Mouse (Mus musculus) heart, adult 8-10 months (tissue): ENCODE measurements around the gene Mllt3. TPM values are rescaled to one million over a fixed set of nuclear protein-coding genes. Genes with fewer than 3 reads are reported as not detected.

Source experiments
- DNase-seq: peaks from one replicate; pipeline ENCODE4 v3.0.0; 2022; ENCODE audit warnings: low spot score
- total RNA-seq, 4 experiments: library from RNA; stranded (reverse); gene quantifications; 2 replicates each; pipeline ENCODE4 v1.2.4; 2022

The Mllt3 gene
- total RNA-seq, 4 experiments from 2014 or later: 14.6 to 17.5 (median 15.6) TPM

DNA sequence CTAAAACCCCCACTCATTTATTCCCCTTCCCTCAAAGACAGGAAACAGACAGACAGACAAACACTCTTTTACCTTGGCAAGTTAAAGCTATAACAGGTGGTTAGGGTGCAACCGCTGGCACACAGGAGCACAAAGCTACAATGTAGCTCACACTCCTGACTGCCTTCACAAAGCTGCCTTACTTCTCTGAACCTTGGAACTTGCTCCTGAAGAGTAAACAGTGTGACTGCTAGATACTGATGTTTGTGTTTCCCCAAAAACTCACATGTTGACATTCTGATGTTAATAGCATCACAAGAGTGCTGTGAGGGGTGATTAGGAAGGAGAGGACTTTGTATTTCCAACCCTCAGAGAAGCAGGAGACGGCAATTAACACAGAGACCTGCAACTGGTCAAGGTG, 151.6 kb downstream of the Mllt3 start:
- DNase-seq: no peak

GRCm38 (mm10) chr4:87880297-87880696, 152.9 kb downstream of the Mllt3 start:
- DNase-seq: no peak

GRCm38 (mm10) chr4:87878701-87879100, 154.5 kb downstream of the Mllt3 start:
- no peak for DNase-seq

- no peak for DNase-seq
These were observed 162.6 kb downstream of the Mllt3 start for GRCm38 (mm10) chr4:87870563-87870962.

- no peak for DNase-seq
These were observed 166.6 kb downstream of the Mllt3 start for GRCm38 (mm10) chr4:87866564-87866963.

DNA sequence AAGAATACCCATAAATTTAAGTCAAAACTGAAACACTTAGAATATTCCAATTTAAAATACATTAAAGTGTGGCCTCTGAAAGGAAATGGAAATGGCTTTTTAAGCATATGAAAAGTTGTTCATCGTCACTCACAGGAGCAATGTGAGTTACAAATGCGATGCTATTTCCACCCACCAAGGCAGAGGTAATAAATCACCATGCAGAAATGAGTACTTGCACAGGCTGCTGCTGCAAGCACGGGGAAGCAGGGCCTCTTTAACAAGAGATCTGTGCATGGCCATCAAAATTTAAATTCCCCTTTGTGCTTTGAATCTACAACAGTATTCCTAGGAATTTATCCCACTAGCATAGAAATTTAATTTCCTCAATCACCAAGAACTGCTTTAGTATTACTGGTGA, 167.3 kb downstream of the Mllt3 start:
- no peak for DNase-seq

DNA sequence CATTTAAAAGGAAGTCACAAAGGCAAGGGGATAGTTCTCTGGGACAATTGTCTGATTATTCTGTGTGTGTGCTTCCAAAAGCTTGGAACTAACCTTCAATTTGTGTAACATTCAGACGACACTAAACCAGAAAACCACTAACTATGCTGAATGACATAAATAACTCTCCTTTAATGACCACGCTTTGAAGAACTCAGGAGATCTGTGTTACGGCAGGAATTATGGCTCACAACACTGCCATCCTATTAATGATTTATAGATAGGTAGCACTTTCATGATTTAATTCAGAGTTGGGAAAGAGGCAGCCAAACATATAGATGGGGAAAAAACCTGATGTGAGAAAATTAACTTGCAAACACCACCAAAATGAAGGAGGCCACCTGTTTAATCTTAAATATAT, 168.1 kb downstream of the Mllt3 start:
- no peak for DNase-seq

DNA sequence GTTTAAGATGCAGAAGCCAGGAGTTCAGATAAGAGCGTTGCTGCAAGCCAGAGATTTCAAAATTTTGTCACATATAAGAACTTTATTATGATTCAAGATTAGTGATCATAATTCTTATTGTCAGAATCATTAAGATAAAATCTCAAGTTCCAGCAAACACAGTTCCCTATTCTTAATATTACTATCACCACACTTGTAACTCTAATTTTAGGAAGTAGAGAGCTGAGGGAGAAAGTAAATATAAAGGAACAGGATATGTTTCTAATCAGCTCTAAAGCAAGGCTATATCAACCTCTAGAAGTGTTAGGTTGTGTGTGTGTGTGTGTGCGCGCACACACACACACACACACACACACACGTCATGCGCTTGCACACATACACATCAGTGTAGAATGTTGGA, 170.0 kb downstream of the Mllt3 start:
- DNase-seq: no peak

DNA sequence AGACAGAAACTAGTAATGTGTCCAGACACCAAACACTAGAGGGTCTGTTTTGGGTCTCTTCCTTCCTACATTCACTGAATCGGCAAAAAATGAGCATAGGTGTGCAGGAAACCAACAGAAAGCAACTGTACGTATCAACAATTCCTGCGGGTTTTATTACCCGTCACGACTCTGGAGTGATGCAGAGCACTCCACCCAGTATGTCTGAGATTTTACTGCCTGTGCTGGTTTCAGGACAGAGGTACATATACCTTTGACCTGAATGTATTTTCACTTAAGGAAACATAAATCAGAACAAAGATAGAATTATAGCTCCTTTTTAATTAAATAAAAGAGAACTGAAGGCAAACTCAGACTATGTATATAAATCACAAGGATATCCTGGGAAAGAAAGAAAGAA, 172.4 kb downstream of the Mllt3 start:
- no peak for DNase-seq

DNA sequence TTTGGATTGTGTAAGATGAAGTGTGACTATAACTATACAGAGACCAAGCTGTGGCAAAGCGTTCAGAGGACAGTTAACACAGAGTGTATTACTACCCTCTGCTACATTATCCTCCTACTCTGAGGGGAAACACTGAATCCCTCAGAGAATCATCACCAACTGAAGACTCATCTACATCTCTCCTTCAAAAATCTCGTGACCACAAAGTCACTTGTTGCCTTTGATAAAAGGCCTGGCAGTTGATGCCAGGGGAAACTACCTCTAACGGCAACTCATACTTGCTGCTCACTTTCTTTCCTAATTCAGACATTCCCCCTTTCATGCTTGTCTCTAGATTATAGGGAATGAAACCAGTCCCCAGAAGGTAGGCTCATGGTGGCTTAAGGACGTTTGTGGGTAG, 174.0 kb downstream of the Mllt3 start:
- no peak for DNase-seq

GRCm38 (mm10) chr4:87857982-87858381, 175.2 kb downstream of the Mllt3 start:
- DNase-seq: no peak

DNA sequence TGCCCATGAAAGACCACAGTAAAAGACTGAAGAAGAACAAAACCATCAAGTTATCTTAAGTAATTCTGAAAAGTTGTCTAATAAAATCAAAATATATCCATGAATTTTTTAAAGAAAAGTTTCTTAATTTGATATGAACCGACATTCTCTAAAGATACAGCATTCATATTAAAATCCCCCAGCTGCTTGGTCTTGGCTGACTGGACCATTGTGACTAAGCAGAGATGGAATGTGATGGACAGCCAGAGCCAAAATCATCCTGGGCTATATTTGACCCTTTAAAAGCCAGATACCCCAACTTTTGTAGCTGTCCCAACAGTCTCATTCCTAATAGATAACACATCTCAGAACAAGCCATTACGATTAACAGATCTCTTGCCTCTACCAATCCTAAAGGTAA, 180.7 kb downstream of the Mllt3 start:
- DNase-seq: peak; percentile 31

DNA sequence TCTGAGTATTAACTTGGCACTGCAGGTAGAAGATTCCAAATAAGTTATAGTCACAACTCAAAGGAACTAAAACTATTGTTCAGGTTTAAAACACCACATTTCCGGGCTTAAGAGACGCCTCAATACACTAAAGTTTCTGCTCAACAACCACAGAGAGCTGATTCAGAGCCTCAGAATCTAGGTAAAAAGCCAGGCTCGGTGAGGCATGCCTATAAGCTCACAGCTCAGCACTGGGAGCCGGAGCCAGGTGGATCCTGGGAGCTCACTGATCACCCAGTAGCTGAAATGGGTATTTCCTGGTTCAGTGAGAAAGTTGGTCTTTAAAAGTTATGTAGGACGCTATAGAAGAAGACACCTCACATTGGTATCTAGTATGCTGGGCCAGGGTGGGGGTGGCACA, 183.1 kb downstream of the Mllt3 start:
- DNase-seq: no peak

GRCm38 (mm10) chr4:87844668-87845210, 188.4 kb downstream of the Mllt3 start:
- no peak for DNase-seq

DNA sequence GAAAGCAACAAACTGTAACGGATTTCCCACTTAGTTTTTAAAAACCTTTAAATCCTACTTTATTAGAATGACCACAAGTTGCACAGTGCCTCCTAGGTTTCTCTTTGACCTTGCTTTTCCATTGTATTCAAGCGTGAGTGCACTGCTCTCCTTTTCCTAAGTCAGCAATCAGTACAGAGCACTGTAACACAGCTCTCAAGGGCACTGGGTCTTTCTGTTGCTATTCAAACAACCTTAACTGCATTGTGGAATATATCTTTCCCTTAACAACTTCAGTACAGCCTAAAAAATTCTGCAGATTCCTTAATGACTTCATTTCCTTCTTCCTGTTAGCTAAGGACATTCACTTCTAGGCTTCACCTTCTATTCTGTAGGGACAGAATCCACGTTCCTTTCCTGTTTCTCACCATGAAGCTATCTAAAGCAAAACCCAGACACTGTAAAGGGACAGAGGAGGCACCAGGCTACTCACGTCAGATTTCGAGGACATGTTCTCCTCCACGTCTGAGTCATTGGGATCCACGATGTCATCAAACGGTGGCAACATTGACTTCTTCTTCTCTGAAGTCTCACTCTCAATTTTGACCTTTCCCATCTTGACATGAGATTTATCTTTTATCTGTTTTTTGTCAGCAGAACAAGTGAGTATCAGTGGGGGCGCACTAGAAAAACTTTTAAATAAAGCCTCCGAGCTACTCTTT, 192.8 kb downstream of the Mllt3 start:
- no peak for DNase-seq

- DNase-seq: no peak
These were observed 194.4 kb downstream of the Mllt3 start for GRCm38 (mm10) chr4:87838716-87839115.

GRCm38 (mm10) chr4:87837471-87838361, 195.4 kb downstream of the Mllt3 start:
- DNase-seq: no peak

GRCm38 (mm10) chr4:87836257-87836656, 196.9 kb downstream of the Mllt3 start:
- DNase-seq: no peak

DNA sequence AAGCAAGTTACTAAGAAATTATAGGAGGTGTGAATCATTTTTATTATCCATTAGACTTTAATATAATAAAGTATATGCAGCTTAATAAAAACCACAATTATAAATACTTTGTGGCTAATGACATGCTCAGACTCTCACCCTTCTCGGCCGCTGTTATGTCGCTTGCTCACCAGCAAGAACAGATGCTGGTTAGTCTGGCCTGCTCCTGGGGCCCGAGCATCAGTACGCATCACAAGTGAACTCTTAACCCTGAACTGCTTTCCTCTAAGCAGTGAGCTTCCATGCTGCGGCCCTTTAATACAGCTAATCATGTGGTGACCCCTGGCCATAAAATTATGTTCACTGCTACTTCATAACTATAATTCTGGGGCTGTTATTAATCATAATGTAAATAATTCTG, 198.0 kb downstream of the Mllt3 start:
- DNase-seq: no peak

DNA sequence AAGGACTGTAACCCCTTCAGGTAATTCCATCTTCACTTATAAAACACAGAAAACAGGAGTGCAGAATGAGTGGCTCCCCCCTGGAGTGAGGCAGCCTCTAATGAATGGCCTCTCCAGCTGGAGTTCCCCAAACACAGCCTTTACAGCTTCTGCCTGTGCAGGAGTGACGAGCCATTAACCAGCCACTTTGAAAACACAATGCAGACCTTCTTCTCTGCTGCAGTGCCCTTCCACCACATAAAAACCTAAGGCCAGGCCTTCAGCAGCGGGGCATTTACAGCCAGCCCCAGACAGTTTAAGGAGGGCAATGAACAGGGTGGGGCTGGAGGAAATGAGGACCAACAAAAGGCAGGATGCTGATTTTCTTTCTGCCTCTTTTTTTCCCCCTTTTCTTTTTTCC, 198.9 kb downstream of the Mllt3 start:
- no peak for DNase-seq

GRCm38 (mm10) chr4:87830794-87831306, 202.3 kb downstream of the Mllt3 start:
- DNase-seq: no peak

DNA sequence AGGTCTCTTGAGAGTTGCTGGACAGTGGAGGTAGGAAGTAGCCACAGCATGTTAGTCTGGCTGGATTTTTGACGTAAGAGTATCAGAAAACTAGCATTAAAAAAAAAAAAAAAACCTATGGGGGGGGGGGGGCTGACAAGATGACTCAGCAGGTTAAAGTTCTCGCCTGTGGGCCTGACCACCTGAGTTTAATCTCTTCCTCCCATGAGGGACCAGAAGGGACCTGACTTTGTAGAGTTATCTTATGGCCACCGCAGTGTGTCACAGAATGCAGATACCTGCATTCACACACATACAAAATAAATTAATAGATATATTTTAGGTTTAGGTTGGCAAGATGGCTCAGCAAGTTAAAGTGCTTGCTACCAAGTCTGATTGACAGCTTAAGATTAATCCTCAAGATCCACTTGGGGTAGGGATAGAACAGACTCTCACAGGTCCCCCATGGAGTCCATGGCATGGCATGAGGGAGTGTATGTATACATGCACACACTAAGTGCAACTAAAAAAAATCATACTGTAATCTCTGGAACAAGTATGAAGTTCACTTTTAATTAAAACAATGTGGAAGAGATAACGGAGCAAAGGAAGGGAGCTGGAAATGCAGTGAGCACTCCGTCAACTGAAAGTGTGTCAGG, 203.6 kb downstream of the Mllt3 start:
- DNase-seq: no peak
